Mouse (Mus musculus): ENCODE measurements around the gene Gm6408.
"Not testable (repeated sequence)": the region's sequence is repeated elsewhere in the genome, so short reads cannot be mapped to it uniquely, and the experiment has no call there.

Gm6408 gene

DNA sequence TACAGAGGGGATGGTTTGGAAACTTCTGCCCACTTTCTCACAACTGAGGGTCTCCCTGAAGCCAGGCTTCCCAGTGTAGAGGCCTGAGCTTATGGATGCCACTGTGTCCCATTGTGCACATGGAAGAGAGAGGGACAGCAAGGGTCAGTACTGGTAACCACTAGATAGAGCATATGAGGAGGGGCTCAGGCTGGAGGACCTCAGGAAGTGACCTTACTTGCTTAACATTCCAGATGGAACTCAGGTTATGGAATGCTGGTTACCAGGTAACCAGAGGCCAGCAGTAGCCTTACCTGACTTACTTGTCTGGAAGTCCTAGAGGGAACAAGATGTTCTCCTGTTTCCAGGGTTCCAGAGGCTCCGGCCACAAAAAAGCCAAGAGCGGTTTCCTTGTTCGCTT, at the start of gene Gm6408:
Gene Gm6408 (plus strand): TSS at position 301 of the 400 bp plus-strand sequence.
- DNase-seq (ENCODE audit: low read depth, low spot score) = not testable (repeated sequence)

DNA sequence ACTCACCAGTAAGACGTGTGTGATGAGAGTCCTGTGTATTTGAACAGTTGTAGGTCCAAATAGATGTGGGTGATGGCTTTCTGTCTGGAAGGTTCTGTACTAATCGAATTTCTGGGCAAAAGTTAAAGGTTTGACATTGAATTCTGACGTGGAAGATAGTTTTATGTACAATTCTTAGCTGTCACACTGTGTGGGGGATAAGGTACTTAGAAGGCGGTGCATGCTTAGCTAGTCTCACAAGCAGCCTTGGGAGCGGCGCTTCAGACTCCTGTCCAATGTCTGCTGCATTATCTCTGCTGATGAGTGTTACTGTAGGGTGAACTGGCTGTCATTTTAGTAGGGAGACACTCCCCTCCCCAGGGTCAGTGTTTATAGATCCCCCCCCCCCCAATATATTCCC, 49.3 kb upstream of the Gm6408 start:
- DNase-seq (ENCODE audit: low read depth, low spot score) = no peak

DNA sequence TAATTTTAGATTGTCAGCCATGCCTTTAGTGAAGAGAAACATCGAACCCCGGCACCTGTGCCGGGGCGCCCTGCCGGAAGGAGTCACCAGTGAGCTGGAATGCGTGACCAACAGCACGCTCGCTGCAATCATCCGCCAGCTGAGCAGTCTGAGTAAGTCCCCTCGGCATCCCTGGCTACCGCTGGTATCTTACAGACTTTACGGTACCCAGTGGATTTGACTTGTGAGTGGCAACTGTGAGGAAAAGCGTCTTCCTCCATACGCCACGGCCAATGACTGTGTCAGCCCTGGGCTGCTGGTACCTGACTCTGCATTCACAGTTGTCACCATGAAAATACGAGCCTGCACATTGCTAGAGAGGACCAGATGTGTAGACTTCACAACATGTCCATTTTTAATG, 46.4 kb upstream of the Gm6408 start:
- DNase-seq (ENCODE audit: low read depth, low spot score) = no peak

DNA sequence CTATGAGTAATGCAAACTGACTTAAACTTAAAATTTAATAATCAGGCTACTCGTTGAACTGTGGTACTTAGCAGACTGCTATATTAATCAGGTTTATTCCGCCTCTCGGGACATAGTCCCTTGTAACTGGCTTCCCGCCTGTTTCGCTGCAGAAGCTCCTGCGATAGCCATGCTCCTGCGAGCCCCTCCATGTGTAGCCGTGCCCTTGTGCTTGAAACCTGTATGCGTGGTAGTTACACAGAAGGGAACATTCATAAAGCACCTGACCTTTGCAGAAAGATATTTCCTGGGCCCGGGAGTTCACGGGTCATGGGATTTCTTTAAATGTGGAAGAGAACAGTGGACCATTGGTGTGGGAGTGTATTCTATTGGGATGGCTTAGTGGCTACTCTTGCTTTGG, 45.0 kb upstream of the Gm6408 start:
- no peak for DNase-seq (ENCODE audit: low read depth, low spot score)

DNA sequence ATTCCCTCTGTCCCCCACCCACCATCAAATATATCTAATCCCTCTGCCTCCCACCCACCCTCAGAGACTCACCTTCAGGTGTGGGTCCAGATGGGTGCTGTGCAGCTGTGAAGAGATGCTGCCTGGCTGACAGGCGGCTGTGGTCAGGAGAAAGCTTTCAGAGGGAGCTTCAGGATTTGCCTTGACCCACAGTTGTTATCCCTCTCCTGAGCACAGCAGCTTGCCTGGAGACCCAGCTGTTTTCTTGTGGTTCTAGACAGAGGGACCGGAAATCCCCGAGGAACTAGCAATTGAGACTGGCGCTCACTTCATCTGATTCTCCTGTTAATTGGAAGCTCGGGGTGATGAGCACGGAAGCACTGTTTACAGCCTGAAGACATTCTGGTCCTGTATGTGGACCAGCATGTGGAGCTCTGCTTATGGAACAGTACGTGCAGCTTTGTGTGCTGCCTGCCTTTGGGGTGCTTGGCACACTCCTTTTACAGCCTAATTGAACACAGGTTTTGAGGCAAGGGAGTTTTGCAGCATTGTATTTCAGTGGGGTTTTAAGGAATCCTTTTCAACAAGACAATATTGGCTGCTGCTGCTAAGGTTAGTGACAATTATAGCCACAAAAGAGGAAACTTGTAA, 42.5 kb upstream of the Gm6408 start:
- DNase-seq (ENCODE audit: low read depth, low spot score) = no peak

DNA sequence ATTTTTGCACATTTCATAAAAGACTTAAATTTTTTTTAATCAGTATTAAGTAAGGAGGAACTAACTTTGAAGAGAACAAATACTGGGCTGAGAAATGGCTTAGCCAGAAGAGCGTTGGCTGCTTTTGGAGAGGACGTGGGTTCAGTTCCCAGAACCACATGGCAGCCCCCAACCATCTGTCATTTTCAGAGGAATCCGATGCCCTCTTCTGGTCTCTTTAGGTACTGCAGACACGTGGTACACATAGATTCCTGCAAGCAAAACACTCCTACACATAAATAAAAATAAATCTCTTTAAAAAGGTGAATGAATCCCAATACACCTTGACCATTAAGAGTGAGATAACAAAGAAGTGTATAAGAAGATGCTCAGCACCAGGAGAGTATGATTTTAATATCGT, 41.5 kb upstream of the Gm6408 start:
- DNase-seq (ENCODE audit: low read depth, low spot score) = no peak

DNA sequence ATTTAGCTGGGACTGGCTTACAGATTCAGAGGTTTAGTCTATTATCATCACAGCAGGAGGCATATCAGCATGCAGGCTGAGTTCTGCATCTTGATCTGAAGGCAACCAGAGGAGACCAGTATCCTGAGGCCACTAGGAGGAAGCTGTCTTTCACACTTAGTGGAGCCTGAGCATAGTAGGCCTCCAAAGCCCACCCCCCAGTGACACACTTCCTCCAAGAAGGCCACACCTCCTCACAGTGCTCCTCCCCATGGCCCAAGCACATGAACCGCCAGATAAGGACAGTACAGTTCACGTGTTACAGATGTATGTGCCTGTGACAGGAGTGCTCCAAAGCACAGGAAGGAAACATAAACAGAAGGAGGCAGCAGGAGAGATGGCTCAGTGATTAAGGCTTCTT, 39.0 kb upstream of the Gm6408 start:
- no peak for DNase-seq (ENCODE audit: low read depth, low spot score)

DNA sequence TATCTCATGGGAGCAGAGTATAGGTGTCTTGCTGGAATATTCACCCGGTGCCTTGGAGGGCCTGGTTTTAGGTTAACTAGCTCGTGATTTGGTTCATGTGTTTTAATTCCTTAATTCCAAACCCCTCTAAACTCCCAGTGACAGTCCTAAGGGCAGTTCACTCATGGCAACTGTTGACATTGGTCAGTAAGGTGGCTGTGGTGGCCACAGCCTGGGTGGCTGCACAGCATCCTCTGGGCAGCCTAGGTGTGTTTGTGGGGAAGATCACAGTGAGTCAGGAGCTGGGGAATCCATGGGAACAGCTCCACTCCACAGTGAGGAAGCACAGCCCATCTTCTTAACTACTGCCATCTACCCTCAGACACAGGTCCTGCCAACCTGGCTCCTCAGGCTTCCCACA, 35.1 kb upstream of the Gm6408 start:
- no peak for DNase-seq (ENCODE audit: low read depth, low spot score)

DNA sequence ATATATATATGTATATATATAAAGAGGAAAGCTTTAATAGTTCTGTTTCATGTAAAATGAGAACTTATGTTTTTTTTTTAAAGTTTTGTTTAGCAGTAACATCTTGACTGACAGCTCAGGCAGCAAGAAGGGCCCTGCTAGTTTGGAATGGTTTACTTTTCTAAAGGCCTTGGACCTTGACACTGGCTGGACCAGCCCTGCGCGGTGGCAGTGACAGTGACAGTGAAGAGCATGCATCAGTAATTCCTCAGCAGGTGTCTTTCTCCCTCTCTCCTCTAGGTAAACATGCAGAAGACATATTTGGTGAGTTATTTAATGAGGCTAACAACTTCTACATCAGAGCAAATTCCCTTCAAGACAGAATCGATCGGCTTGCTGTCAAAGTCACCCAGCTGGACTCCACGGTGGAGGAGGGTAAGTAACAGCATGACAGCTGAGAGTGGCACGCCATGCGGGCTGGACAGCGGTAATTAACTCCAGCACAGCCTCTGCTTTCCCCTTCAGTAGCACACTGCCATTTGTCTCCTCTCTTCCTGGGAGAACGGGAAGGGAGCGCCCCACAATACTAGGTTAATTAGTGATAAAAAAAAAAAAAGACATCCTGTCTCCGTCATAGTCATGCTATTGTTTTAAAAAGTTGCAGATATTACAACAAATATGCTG, 30.0 kb upstream of the Gm6408 start:
- no peak for DNase-seq (ENCODE audit: low read depth, low spot score)

DNA sequence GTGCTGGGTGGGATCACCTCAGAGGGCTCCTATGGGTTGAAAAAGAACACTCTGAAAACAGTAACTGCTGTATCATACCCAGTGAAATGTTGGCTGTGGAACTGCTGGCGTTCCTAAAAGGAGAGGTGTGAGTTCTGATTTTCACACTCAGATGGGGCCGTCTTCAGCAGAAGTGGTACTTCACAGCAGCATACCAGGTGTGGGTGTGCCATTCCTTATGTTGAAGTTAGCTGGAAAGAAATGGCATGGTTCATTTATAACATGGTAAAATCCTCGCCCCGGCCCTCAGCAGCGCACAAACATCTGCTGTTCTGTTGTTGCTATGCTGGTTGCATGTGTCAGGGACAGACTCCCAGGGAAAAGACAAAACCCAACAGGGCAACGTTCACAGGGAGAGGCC, 28.2 kb upstream of the Gm6408 start:
- no peak for DNase-seq (ENCODE audit: low read depth, low spot score)

DNA sequence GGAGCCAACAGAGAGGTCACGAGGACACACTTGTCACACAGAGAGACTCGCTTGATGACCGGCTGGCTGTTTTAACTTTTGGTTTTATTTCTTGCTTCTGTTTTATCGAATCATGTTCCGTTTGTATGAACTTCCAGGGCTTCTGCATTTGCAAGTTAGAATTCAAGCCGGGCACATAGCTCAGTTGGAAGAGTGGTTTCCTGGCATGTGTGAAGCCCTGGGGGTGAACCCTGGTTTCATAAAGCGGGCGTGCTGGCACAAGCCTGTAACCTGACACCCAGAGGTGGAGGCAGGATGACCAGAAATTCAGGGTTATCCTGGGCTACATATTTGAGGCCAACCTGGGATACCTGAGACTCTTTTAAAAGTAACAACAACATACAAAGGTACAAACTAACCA, 20.2 kb upstream of the Gm6408 start:
- DNase-seq (ENCODE audit: low read depth, low spot score) = no peak

DNA sequence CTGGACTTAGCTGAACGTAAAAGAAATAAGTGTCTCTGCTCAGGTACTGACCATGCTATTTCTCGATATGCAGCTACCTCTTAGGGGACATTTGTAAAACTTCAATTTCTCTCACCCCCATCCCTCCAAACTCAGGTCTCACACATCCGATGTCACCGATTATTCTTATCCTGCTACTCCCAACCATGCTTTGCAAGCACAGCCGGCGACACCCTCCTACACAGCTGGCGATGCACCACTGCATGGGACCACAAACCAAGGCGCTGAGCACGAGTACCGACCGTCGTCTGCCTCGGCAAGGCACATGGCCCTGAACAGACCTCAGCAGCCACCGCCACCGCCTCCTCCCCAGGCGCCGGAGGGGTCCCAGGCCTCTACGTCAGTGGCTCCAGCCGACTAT, 15.1 kb upstream of the Gm6408 start:
- no peak for DNase-seq (ENCODE audit: low read depth, low spot score)

DNA sequence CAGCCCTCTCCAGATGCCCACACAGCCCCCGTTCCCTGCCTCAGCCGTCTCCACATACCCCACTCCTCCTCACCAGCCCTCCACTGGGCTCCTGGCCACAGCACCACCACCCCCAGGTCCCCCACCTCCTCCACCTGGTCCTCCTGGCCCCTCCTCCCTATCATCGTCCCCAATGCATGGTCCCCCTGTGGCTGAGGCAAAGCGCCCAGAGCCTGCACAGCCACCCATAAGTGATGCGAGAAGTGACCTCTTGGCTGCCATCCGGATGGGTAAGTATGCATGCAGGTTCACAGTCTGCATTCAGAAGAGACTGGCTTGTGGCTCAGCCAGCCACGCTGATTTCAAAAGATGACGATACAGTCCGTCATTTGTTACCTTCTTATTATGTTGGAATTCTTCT, 13.5 kb upstream of the Gm6408 start:
- DNase-seq (ENCODE audit: low read depth, low spot score) = no peak

DNA sequence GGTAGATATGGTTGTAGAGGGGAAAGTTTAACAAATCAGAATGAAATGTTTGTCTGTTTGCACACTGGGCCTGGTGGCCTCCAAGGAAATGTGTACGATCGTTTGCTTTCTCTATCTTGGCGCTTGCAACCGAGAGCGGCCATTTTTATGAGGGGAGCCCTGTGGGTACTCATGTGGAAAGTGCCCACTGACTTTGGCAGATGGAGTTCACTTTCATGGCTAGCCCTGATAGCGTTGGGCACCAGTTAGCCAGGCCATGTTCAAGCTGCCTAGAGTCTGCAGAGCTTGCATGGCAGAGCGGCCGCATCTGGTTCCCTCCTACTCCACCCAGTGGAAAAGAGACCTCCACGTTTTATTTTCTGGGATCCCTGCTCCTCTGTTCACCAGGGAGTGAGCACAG, 10.9 kb upstream of the Gm6408 start:
- DNase-seq (ENCODE audit: low read depth, low spot score) = no peak

DNA sequence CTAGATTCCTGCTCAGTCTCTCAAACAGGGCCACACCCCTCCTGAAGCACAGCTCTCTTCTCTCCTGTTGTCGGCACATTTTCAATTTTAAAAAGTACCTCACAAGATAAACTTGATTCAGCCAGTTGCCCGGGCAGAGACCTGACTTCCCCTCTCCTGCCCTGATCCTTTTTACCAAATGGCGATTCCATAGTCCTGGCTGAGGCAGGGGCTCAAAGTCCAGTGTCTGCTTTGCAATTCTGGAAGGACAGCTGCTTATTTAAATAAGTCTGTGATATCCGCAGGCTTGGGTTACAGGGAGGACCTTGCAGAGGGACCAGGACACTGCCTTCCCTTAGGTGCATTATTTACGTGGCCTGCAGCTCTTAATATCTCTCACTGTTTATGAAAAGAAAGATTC, 10.5 kb upstream of the Gm6408 start:
- DNase-seq (ENCODE audit: low read depth, low spot score) = no peak

DNA sequence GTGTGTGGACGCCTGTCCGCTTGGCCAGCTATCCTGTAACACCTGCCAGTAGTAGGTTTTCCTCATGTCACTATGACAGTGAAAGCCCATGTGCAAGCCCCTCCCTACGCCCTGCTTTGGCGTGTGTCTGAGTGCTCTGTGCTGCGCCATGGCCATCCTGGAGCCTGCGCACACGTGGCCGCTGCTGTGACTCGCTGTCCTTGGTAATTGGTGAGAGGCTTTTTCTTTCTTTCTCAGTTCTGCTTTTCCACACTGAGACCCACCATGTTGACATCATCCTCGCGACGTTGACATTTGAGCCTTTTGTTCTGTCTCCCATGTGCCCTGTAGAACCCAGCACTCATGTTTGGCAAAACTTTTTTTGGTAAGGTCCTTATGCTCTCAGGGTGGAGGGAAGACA, 9.9 kb upstream of the Gm6408 start:
- DNase-seq (ENCODE audit: low read depth, low spot score) = no peak

DNA sequence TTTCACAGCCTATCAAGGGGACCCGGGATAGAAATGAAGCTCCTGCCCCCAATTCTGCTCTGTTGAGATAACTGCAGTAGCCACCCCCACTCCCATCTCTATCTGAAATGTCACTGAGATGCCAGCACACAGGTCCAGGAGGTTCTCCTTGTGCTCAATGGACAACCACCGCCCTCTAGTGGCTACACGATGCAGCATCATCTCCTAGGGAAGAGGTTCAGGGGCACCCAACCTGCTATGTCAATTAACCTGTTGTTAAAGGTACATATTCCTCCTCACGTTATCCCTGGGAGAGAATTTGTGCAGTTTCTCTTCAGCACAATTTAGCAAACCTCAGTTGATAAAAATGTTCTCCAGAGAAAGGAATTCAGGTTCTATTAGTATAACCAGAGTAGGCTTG, 2.2 kb upstream of the Gm6408 start:
- DNase-seq (ENCODE audit: low read depth, low spot score) = not testable (repeated sequence)

DNA sequence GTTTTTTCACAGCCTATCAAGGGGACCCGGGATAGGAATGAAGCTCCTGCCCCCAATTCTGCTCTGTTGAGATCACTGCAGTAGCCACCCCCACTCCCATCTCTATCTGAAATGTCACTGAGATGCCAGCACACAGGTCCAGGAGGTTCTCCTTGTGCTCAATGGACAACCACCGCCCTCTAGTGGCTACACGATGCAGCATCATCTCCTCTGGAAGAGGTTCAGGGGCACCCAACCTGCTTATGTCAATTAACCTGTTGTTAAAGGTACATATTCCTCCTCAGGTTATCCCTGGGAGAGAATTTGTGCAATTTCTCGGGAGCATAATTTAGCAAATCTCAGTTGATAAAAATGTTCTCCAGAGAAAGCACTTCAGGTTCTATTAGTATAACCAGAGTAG, 7.2 kb downstream of the Gm6408 start:
- not testable (repeated sequence) for DNase-seq (ENCODE audit: low read depth, low spot score)

DNA sequence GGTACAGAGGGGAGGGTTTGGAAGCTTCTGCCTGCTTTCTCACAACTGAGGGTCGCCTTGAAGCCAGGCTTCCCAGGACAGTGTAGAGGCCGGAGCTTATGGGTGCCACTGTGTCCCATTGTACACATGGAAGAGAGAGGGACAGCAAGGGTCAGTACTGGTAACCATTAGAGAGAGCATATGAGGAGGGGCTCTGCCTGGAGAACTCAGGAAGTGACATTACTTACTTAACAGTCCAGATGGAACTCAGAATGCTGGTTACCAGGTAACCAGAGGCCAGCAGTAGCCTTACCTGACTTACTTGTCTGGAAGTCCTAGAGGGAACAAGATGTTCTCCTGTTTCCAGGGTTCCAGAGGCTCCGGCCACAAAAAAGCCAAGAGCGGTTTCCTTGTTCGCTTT, 9.3 kb downstream of the Gm6408 start, which contains the start of gene Gm6370:
Gene Gm6370 (plus strand): TSS at position 301 of the 400 bp plus-strand sequence.
- not testable (repeated sequence) for DNase-seq (ENCODE audit: low read depth, low spot score)

DNA sequence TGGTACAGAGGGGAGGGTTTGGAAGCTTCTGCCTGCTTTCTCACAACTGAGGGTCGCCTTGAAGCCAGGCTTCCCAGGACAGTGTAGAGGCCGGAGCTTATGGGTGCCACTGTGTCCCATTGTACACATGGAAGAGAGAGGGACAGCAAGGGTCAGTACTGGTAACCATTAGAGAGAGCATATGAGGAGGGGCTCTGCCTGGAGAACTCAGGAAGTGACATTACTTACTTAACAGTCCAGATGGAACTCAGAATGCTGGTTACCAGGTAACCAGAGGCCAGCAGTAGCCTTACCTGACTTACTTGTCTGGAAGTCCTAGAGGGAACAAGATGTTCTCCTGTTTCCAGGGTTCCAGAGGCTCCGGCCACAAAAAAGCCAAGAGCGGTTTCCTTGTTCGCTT, 20.3 kb downstream of the Gm6408 start, which contains the start of gene 4930449I24Rik:
Gene 4930449I24Rik (plus strand): TSS at position 301 of the 400 bp plus-strand sequence.
- not testable (repeated sequence) for DNase-seq (ENCODE audit: low read depth, low spot score)

DNA sequence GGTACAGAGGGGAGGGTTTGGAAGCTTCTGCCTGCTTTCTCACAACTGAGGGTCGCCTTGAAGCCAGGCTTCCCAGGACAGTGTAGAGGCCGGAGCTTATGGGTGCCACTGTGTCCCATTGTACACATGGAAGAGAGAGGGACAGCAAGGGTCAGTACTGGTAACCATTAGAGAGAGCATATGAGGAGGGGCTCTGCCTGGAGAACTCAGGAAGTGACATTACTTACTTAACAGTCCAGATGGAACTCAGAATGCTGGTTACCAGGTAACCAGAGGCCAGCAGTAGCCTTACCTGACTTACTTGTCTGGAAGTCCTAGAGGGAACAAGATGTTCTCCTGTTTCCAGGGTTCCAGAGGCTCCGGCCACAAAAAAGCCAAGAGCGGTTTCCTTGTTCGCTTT, 32.1 kb downstream of the Gm6408 start, which contains the start of gene Gm3402:
Gene Gm3402 (plus strand): TSS at position 301 of the 400 bp plus-strand sequence.
- not testable (repeated sequence) for DNase-seq (ENCODE audit: low read depth, low spot score)

DNA sequence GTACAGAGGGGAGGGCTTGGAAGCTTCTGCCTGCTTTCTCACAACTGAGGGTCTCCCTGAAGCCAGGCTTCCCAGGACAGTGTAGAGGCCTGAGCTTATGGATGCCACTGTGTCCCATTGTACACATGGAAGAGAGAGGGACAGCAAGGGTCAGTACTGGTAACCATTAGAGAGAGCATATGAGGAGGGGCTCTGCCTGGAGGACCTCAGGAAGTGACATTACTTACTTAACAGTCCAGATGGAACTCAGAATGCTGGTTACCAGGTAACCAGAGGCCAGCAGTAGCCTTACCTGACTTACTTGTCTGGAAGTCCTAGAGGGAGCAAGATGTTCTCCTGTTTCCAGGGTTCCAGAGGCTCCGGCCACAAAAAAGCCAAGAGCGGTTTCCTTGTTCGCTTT, 43.7 kb downstream of the Gm6408 start, which contains the start of gene Gm3404:
Gene Gm3404 (plus strand): TSS at position 301 of the 400 bp plus-strand sequence.
- not testable (repeated sequence) for DNase-seq (ENCODE audit: low read depth, low spot score)
